Mouse (Mus musculus): Measurements from ENCODE around the gene Trank1.

GRCm38 (mm10) chr9:111441151-111441550, 129.6 kb downstream of the Trank1 start:
- no peak for TF ChIP-seq CHD2 (IDR thresholded peaks at IDR 0.05; ENCODE audit: low read depth, low read length)
- no peak for TF ChIP-seq ZNF384 (IDR thresholded peaks at IDR 0.05; ENCODE audit: low read depth, low read length)
- no peak for TF ChIP-seq MAFK (IDR thresholded peaks at IDR 0.05; ENCODE audit: insufficient read depth, low read depth, low read length)
- TF ChIP-seq ZC3H11A (IDR thresholded peaks at IDR 0.05; ENCODE audit: borderline replicate concordance, low read depth, low read length) = no peak
- TF ChIP-seq HCFC1 (IDR thresholded peaks at IDR 0.05; ENCODE audit: borderline replicate concordance, insufficient read depth, low read length) = no peak

Data from ES-E14 (cell line).